Mouse (Mus musculus) gastrocnemius, adult 8-10 months (tissue): ENCODE results near the gene Mmp21. TPM values are rescaled to one million over a fixed set of nuclear protein-coding genes. Genes with fewer than 3 reads are reported as not detected.
A peak's percentile ranks its signal among the peaks of the same experiment; 100 is the strongest.

Experiments
- DNase-seq, 2 experiments: peaks; one replicate each; pipeline ENCODE4 v3.0.0; 2022; ENCODE audit warnings: low spot score in 2 of 2
- total RNA-seq, 4 experiments: library from RNA; stranded (reverse); gene quantifications; 2 replicates each; pipeline ENCODE4 v1.2.4; 2022

Gene Mmp21
- total RNA-seq, 4 experiments from 2014 or later = not detected

GRCm38 (mm10) chr7:133662467-133662866 is 17.4 kb downstream of the Mmp21 start:
- DNase-seq = no peak

- no peak for DNase-seq
These were observed 34.1 kb downstream of the Mmp21 start for GRCm38 (mm10) chr7:133645716-133646115.

GRCm38 (mm10) chr7:133638821-133639220 is 41.0 kb downstream of the Mmp21 start:
- no peak for DNase-seq

GRCm38 (mm10) chr7:133638306-133638705 is 41.6 kb downstream of the Mmp21 start:
- DNase-seq = no peak

GRCm38 (mm10) chr7:133637361-133638305 is 42.2 kb downstream of the Mmp21 start, which contains the start of gene Edrf1:
Gene Edrf1, plus strand, starts transcription at chr7:133637543.
- DNase-seq = peak; percentile 97 to 99

DNA sequence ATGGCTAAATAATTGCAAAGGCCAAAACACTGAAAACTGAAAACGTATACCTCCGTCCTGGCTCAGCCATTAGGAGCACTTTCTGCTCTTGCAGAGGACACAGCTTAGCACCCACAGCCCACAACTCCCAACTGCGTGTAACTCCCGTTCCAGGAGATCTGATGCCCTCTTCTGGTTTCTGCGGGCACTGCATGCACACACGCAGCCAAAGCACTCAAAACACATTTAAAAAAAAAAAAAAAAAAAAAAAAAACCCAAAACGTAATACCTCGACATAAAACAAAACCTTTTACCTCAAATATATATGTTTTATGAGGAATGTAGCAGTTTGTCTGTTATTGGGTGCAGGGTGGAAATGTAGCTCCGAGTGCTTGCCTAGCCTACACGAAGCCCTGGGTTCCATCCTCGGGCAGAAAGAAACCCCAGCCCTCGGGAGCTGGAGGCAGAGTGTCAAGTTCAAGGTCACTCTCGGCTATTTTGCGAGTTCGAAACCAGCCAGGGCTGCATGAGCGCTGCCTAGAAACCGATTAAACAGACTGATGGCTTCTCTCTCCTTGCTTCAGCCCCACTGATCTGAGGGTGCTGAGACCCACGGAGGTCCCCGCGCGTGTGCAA is 43.0 kb downstream of the Mmp21 start:
- peak; percentile 77 to 80 for DNase-seq

GRCm38 (mm10) chr7:133634932-133635650 is 44.8 kb downstream of the Mmp21 start:
- DNase-seq = no peak

DNA sequence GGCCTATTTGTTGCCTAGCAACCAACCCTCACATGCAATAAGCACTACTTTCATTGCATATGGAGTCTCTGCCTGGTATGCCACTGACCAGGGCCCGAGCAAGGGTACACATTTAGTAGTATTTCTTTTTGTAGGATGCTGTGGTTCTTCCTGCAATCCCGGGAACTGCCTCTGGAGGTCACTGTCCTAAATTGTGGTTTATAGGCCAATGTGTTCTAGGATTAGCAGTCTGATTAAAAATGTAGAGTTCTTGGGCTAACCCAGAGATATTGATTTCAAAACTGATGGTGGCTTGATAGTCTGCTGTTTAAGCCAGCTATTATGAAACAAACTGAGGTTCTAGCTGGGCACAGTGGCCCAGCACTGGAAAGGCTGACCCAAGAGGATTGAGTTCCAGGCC is 47.4 kb downstream of the Mmp21 start:
- DNase-seq = peak in 1 of 2 experiments; percentile 22

GRCm38 (mm10) chr7:133630821-133631220 is 49.0 kb downstream of the Mmp21 start:
- DNase-seq = no peak

GRCm38 (mm10) chr7:133627184-133627936 is 52.5 kb downstream of the Mmp21 start:
- no peak for DNase-seq

Other genes starting within 250 kb of the Mmp21 start
- gene Tex36, start 77.9 kb downstream of the Mmp21 start, total RNA-seq = not detected
- gene Edrf1, start 42.5 kb downstream of the Mmp21 start, total RNA-seq = 1 to 10 TPM; 6.2 to 8.1 (median 7.8) TPM
- gene Bccip, start 29.3 kb upstream of the Mmp21 start, total RNA-seq = 100 to 1,000 TPM in 1 of 4 experiments, 10 to 100 TPM in 3; 87.6 to 108 (median 91.9) TPM
- gene Uros, start 30.0 kb upstream of the Mmp21 start, total RNA-seq = 10 to 100 TPM; 14.6 to 16.8 (median 15.4) TPM
- not detected for gene Fank1, start 96.8 kb upstream of the Mmp21 start, total RNA-seq
- gene Dhx32, start 102.7 kb upstream of the Mmp21 start, total RNA-seq = 10 to 100 TPM; 36.5 to 59.5 (median 45.3) TPM